Mouse (Mus musculus) megakaryocyte, embryonic 14.5 days (primary cell): ENCODE measurements around the gene Ptk6. TPM values are rescaled to one million over a fixed set of nuclear protein-coding genes. Genes with fewer than 3 reads are reported as not detected.
A peak's percentile ranks its signal among the peaks of the same experiment; 100 is the strongest.

ENCODE experiments used
- H3K27me3 ChIP-seq: replicated peaks from 2 replicates; pipeline ENCODE3; 2012; ENCODE audit warnings: inconsistent platforms
- H3K36me3 ChIP-seq: replicated peaks from 2 replicates; pipeline ENCODE3; 2012; ENCODE audit warnings: low read length, inconsistent platforms, mixed read lengths
- H3K4me1 ChIP-seq: 2 replicates; pipeline ENCODE4 v1.6.1; 2012; ENCODE audit warnings: inconsistent platforms
- H3K4me3 ChIP-seq: replicated peaks from 2 replicates; pipeline ENCODE3; 2012; ENCODE audit warnings: moderate library complexity, mild to moderate bottlenecking, inconsistent platforms
- H3K9me3 ChIP-seq: 2 replicates; pipeline ENCODE4 v1.6.1; 2012; ENCODE audit warnings: inconsistent platforms
- FLI1 ChIP-seq: IDR thresholded peaks from 2 replicates; pipeline ENCODE4 v1.6.1; 2012; ENCODE audit warnings: low read length, inconsistent platforms, mixed read lengths
- GATA1 ChIP-seq: IDR thresholded peaks from 3 replicates; pipeline ENCODE4 v1.6.1; 2012; ENCODE audit warnings: mixed read lengths, low read length, inconsistent platforms, borderline replicate concordance
- polyA plus RNA-seq: library from polyadenylated mRNA; stranded (reverse); fragments of >175 nt; gene quantifications from 2 replicates; pipeline ENCODE4 v1.2.3, GENCODE M21; 2012; ENCODE audit warnings: low replicate concordance; ENCODE audit not compliant: insufficient read depth

The Ptk6 gene
- polyA plus RNA-seq, 1 experiment, result not detected

DNA sequence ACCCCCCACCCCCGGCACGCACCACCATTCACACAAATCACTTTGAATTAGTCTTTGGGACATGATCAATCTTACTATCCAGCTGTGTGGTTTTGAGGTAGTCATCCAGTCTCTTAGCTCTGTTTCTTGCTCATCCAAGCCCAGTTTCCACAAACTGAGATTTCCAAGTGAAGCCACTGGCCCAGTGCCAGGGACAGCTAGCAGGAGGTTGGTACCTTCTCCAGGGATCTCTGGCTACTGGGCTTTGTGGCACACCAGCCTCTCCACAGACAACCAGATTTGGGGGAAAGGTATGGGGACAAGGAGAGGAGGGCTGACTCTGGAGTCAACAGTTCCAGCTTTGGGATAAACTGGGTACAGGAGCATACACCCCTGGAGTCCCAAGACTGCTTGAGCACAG lies 17.8 kb upstream of the Ptk6 start:
- no peak for TF ChIP-seq GATA1
- TF ChIP-seq FLI1, result no peak
- H3K4me3 ChIP-seq, result peak overlapping the region; percentile 89
- H3K9me3 ChIP-seq, result no peaks in the 10 kb centered on the region
- H3K36me3 ChIP-seq, result no peaks in the 10 kb centered on the region
- H3K27me3 ChIP-seq, result peaks cover 49% of the 10 kb centered on the region
- H3K4me1 ChIP-seq, result peaks cover 22% of the 10 kb centered on the region

DNA sequence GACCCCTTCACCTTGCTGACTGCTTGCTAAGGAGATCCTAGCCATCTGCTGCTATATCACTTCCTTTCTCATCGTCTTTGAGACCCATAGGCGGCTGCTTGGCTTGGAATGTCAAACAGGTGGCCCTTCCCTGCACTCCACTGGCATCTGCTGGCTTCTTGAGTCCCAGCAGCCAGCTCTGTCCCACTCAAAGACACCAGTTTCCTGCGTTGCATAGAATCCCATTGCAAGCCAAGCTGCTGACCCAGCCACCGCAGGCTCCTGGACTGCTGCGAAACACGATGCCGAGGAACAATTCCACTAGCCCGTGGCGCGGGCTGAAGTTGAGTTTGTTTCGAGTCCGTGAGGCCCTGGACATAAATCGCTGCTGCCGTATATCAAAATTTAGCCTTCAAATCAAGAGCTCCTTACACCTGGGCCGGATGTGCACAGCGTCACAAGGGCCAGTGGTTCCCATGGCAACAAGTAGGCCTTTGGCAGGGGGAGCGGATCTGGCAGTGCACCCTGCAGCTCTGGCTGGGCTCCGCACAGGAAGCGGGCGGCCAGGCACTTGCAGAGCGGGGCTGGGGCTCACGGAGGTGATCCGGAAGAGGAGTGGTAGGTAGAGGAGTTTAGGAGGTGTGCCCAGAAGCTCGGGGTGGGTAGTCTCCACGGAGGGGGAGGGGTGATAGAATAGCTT lies 17.1 kb upstream of the Ptk6 start, which contains the start of gene Fndc11:
Gene Fndc11 (plus strand): TSS at position 476 of the 679 bp plus-strand sequence.
- H3K9me3 ChIP-seq, result no peaks in the 10 kb centered on the region
- H3K27me3 ChIP-seq, result peaks cover 53% of the 10 kb centered on the region
- H3K4me1 ChIP-seq, result peaks cover 25% of the 10 kb centered on the region
- TF ChIP-seq GATA1, result no peak
- TF ChIP-seq FLI1, result no peak
- H3K36me3 ChIP-seq, result no peaks in the 10 kb centered on the region
- peak within 1 kb of the TSS; percentile 89 for H3K4me3 ChIP-seq

DNA sequence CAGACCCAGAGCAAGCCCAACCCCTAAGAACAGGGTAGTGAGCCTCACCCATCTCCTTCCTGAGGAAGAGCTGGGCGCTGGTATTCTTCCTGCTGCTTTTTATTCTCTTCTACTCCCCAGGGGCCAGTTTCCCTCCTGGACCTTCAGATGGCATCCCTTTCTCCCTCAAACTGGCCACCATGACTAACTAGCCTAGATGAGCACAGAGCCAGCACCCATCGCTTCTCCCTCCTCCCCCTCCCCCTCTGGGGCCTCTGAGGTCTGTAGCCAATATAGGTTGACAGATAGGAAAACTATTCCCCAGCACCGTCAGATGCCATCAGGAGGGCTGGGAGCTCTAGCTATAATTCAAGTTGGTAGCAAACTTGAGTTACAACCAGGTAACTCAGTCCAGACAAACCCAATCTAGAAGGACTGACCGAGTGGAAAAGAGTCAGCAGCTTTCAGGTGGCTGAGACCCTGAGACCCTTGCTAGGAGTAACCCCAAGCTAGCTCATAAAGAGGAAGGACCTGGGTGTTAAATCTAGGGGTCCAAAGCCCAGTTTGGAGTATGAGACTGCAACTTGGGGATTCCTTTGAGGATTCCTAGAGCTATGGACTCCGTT lies 16.4 kb upstream of the Ptk6 start:
- H3K27me3 ChIP-seq, result peaks cover 59% of the 10 kb centered on the region

DNA sequence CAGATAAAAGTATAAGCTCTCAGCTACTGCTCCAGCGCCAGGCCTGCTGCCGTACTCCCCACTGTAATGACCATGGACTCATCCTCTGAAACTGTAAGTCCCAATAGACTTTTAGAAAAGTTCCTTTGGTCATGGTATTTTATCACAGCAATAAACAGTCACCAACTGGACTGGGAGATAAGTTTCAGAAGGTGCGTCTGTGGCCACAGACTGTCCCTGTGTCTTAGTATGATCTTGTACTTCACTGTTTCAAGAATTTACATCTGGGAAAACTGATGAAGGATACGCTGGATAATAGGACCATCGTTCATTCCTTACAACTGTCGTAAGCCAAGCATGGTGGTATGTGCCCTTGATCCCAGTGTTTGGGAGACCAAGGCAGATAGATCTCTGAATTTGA lies 13.4 kb upstream of the Ptk6 start:
- H3K36me3 ChIP-seq, result no peaks in the 10 kb centered on the region
- peaks cover 40% of the 10 kb centered on the region for H3K4me1 ChIP-seq
- TF ChIP-seq FLI1 (no peak), GATA1 (no peak)
- peaks cover 61% of the 10 kb centered on the region for H3K27me3 ChIP-seq
- H3K9me3 ChIP-seq, result no peaks in the 10 kb centered on the region
- no peak overlapping the region for H3K4me3 ChIP-seq

More for the DNA sequence above, 16.4 kb upstream of the Ptk6 start:
- no peaks in the 10 kb centered on the region for H3K36me3 ChIP-seq
- peaks cover 25% of the 10 kb centered on the region for H3K4me1 ChIP-seq
- H3K9me3 ChIP-seq, result no peaks in the 10 kb centered on the region
- peak overlapping the region; percentile 89 for H3K4me3 ChIP-seq
- TF ChIP-seq FLI1 (no peak), GATA1 (no peak)

DNA sequence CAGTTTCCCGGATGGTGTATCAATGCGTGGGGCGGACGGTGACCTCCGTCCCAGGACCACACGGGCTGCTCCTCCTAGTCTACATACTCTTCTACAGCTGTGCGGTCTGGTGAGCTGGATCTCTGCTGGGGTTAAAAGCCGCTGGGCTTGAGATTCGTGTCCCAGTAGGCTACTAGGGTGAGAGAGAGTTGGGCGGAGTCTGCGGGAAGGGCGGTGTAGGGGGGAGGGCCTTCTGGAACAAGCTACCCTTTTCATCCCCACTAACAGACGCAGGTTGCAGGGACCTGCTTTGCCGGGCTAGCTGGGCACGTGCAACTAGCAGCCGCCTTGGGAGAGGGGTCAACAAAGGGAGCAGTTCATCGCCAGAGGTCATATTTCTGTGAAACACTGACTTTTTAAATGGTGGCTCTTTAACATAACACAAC lies 10.4 kb upstream of the Ptk6 start, which contains the start of gene Srms:
Gene Srms (minus strand): TSS at position 165 of the 425 bp plus-strand sequence.
- Histone ChIP-seq H3K36me3 (no peaks in the 10 kb centered on the region), H3K4me3 (peak within 1 kb of the TSS; percentile 85), H3K9me3 (no peaks in the 10 kb centered on the region), H3K4me1 (peaks cover 18% of the 10 kb centered on the region), H3K27me3 (peaks cover 65% of the 10 kb centered on the region)
- TF ChIP-seq FLI1 (no peak), GATA1 (no peak)

DNA sequence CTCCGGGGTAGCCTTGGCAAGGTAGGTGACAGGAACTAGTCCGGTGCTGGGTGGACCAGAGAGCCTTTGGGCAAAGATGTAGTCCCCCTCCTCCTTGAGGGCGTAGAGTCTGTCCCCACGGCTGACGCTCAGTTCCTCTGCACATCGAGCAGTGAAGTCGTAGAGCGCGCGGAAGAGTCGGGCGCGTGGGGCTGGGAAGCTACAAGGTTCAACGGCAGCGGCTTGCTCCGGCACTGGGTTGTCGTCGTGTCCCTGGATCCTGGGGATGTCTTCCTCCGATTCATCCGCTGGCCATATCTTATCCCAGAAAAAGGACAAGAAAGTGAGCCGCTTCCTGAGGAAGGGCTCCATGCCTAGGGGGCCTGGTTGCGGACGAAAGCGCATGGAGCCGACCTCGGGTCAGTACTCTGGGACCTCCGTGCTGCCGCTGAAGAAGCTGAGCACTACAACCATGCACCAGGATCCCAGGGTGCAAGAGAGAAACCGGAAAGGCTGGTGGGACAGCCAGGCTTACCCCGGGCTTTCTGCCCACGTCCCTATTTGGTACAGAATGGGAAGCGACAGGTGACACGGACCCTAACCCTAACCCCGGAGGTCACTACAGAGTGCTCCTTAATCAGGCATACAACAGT lies 9.9 kb upstream of the Ptk6 start:
- Histone ChIP-seq H3K4me1 (peaks cover 18% of the 10 kb centered on the region), H3K9me3 (no peaks in the 10 kb centered on the region), H3K4me3 (peak overlapping the region; percentile 85), H3K36me3 (no peaks in the 10 kb centered on the region), H3K27me3 (peaks cover 71% of the 10 kb centered on the region)
- no peak for TF ChIP-seq GATA1
- TF ChIP-seq FLI1, result no peak

DNA sequence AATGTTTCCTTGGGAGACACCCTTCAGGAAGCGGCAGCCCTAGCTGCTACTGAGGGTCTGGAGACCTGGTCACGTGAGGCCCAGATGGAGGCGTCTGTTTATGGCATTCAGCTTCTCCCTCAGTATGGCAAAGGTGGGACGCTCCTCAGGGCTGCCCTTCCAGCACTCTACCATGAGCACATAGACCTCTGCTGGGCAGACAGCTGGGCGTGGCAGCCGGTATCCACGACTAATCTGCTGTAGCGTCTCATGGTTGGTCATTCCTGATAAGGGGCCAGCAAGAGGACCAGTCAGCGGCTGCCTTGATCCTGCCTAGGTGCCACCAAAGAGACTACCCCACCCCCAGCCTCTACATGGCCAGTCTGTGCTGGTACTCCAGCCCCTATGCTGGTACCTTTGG lies 3.5 kb upstream of the Ptk6 start:
- H3K4me1 ChIP-seq, result peaks cover 6% of the 10 kb centered on the region; the same call in 1 of the 2 replicates
- no peaks in the 10 kb centered on the region for H3K36me3 ChIP-seq
- peaks cover 91% of the 10 kb centered on the region for H3K27me3 ChIP-seq
- no peak overlapping the region for H3K4me3 ChIP-seq
- TF ChIP-seq GATA1 (no peak), FLI1 (no peak)
- H3K9me3 ChIP-seq, result no peaks in the 10 kb centered on the region

DNA sequence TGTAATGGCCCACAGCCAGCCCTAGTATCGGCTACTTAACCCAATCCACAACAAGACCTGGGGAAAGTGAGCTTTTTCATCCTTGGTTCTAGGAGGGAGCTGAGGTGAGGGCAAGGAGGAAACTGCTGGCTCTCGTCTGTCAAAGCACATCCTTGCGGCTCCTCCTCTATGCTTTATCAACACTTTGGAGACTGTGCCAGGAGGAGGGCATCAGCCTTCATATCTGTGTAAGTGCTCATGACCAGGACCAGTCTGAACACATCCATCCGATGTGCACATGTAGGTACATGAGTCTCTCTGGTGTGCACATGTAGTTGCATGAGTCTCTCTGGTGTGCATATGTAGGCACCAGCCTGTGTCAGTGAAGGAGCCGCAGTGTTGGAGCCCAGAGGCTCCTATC lies 3.1 kb upstream of the Ptk6 start:
- Histone ChIP-seq H3K4me1 (peaks cover 6% of the 10 kb centered on the region; the same call in 1 of the 2 replicates), H3K27me3 (peaks cover 91% of the 10 kb centered on the region), H3K36me3 (no peaks in the 10 kb centered on the region), H3K4me3 (no peak overlapping the region), H3K9me3 (no peaks in the 10 kb centered on the region)
- TF ChIP-seq FLI1 (no peak), GATA1 (no peak)

DNA sequence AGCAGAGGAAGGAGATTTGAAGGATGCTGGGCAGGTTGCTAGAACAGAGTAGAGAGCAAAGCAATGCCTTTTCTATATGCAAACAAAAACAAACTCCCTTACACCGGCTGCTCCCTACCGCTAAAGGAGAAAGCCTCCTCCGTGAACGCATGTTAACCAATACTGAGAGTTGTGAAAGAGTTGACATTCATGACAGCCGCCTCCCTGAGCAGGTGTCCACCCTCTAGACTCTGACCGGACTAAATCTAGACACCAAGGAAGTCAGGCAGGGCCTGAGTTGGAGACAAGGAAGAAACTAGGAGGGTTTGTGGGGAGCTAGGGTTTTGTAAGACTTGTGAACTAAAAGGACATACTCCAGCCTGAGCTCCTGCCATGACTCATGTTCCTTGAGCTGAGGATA lies 297 bp upstream of the Ptk6 start:
- Histone ChIP-seq H3K36me3 (no peaks in the 10 kb centered on the region), H3K9me3 (no peaks in the 10 kb centered on the region), H3K27me3 (peaks cover 93% of the 10 kb centered on the region), H3K4me3 (no peak overlapping the region), H3K4me1 (peaks cover 6% of the 10 kb centered on the region; the same call in 1 of the 2 replicates)
- no peak for TF ChIP-seq FLI1

DNA sequence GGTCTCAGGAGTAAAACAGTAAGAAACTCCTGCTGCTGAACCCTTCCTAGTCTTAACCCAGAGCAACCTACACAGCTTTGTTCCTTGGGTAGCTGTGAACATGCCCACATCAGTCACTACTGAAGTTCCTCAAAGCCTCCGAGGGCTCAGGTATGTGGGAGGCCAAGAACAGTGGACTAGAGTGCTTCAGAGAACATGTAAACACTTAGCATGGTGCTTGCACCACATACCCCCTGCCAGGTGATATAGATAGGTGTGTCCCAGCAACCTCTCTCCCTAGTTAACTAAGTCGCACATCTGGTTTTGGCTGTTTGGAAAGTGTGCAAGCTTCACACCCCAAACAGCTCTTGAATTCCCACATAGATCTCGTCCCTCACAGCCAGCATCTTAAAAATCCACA lies 983 bp downstream of the Ptk6 start:
- Histone ChIP-seq H3K4me1 (peaks cover 6% of the 10 kb centered on the region; the same call in 1 of the 2 replicates), H3K27me3 (peaks cover 90% of the 10 kb centered on the region), H3K9me3 (no peaks in the 10 kb centered on the region), H3K4me3 (no peak overlapping the region), H3K36me3 (no peaks in the 10 kb centered on the region)
- TF ChIP-seq FLI1, result no peak
- no peak for TF ChIP-seq GATA1
